Mouse (Mus musculus): ENCODE measurements at regions not wholly inside any gene's neighbourhood (a gene's known extent, or its start where the extent isn't known, plus 50 kb on each side); places are given as distances from the start of the nearest gene placed in this dataset.

GRCm38 (mm10) chr9:6608428-6609283, 339.0 kb upstream of the Ddi1 start:
- no peak for DNase-seq (ENCODE audit: low read depth, low spot score)
